Mouse (Mus musculus) heart, embryonic 11.5 days (tissue): ENCODE measurements around the gene Gnl3. TPM values are rescaled to one million over a fixed set of nuclear protein-coding genes. Genes with fewer than 3 reads are reported as not detected.

ENCODE experiments used
- ATAC-seq: fragments of 200-750 bp; cut with Nextera tagmentation; replicated peaks from 2 replicates; pipeline ENCODE4 v1.8.0; 2017; ENCODE audit warnings: moderate library complexity; ENCODE audit not compliant: insufficient number of reproducible peaks, low FRiP score, low TSS enrichment
- H3K27ac ChIP-seq: fragments of 300-500 bp; sonication (generic); 2 replicates; pipeline ENCODE4 v1.5.1; 2014; ENCODE audit warnings: mild to moderate bottlenecking, low read depth, low read length
- H3K27me3 ChIP-seq: fragments of 300-500 bp; sonication (generic); 2 replicates; pipeline ENCODE4 v1.6.1; 2014; ENCODE audit warnings: mild to moderate bottlenecking, low read length, mixed read lengths; ENCODE audit not compliant: control insufficient read depth, insufficient read depth
- H3K36me3 ChIP-seq: fragments of 300-500 bp; sonication (generic); 2 replicates; pipeline ENCODE4 v1.6.1; 2014; ENCODE audit warnings: mild to moderate bottlenecking, low read length, moderate library complexity, mixed read lengths; ENCODE audit not compliant: control insufficient read depth, insufficient read depth
- H3K4me1 ChIP-seq: fragments of 300-500 bp; sonication (generic); 2 replicates; pipeline ENCODE4 v1.6.1; 2014; ENCODE audit warnings: low read length; ENCODE audit not compliant: control insufficient read depth, insufficient read depth
- H3K4me2 ChIP-seq: fragments of 300-500 bp; sonication (generic); 2 replicates; pipeline ENCODE4 v1.6.1; 2014; ENCODE audit warnings: mild to moderate bottlenecking, moderate library complexity
- H3K4me3 ChIP-seq: fragments of 300-500 bp; sonication (generic); 2 replicates; pipeline ENCODE4 v1.5.1; 2014; ENCODE audit warnings: low read depth, low read length
- H3K9ac ChIP-seq: fragments of 300-500 bp; sonication (generic); 2 replicates; pipeline ENCODE4 v1.6.1; 2014; ENCODE audit warnings: mild to moderate bottlenecking, low read depth, low read length, moderate library complexity
- H3K9me3 ChIP-seq: fragments of 300-500 bp; sonication (generic); replicated peaks from 2 replicates; pipeline ENCODE4 v1.6.1; 2016; ENCODE audit warnings: low read length; ENCODE audit not compliant: control insufficient read depth
- WGBS: fragments of 180-500 bp; shearing (Covaris S2); extraction: QIAGEN DNeasy Blood & Tissue Kit; methylation state at CpG from one replicate; pipeline ENCODE4 v1.1.7; 2014; ENCODE audit not compliant: insufficient replicate concordance; 5-methylcytosine and 5-hydroxymethylcytosine counted together
- polyA plus RNA-seq: library from polyadenylated mRNA; unstranded; fragments of >200 nt; fragmentation: Nextera tagmentation; extraction: Ambion mirVana; gene quantifications from 2 replicates; pipeline ENCODE4 v1.2.1, GENCODE M21; 2014

The Gnl3 gene
- polyA plus RNA-seq: 76.2 and 88.7 TPM in 2 replicates

DNA sequence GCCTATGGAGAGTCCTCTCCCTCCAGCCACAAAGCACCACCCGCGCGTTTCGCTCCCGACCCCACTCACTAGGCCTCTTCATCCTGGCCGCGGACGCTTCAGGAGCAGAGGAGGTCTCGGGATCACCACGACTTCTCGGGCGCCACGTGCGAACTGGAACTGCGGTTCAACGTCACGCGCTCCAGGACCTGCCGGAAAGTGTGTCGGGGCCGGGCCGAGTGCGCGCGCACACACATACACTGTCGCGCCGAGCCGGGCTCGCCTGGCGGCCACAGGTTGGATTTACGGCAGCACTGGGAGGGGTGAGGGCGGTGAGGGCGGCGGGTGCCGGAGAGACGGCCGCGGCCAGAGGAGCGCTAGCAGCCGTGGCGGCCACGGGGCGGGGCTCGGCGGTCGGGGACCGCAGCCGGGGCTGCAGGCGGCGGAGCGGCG is at the start of gene Gnl3, which contains the start of gene Pbrm1:
TSS of gene Gnl3 (minus strand) at position 293 of the 432 bp plus-strand sequence.
TSS of gene Pbrm1 (plus strand) at position 279 of the 432 bp plus-strand sequence.
- Histone ChIP-seq H3K4me2 (peak within 1 kb of the TSS; percentile 78), H3K4me1 (peaks cover 13% of the 10 kb centered on the region; the same call in 1 of the 2 replicates), H3K36me3 (peaks cover 27% of the 10 kb centered on the region), H3K9me3 (no peaks in the 10 kb centered on the region), H3K4me3 (peak within 1 kb of the TSS; percentile 89), H3K27me3 (no peaks in the 10 kb centered on the region), H3K9ac (peak within 1 kb of the TSS; percentile 96), H3K27ac (peak within 1 kb of the TSS; percentile 98)
- under 1% methylated on average over 52 of the region's 53 CpGs for WGBS
- ATAC-seq: peak; percentile 94

DNA sequence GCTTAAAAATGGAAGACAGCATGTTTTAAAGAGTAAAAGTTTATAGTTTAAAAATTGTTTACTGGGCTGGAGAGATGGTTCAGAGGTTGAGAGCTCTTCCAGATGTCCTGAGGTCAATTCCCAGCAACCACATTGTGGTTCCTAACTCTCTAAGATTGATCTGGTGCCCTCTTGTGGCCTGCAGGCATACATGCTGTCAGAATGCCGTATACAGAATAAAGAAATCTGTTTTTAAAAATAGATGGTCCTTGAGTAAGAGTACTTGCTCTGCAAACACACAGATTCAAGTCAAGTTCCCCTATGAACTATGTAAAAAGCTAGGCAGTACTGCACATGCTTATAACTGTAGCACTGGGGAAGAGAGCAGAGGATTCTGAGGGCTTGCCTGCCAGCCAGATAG is 43.3 kb upstream of the Gnl3 start:
- no peaks in the 10 kb centered on the region for H3K9me3 ChIP-seq
- H3K27me3 ChIP-seq: no peaks in the 10 kb centered on the region
- no peak overlapping the region for H3K9ac ChIP-seq
- H3K4me2 ChIP-seq: no peak overlapping the region
- H3K36me3 ChIP-seq: peaks cover 22% of the 10 kb centered on the region
- no peak overlapping the region for H3K4me3 ChIP-seq
- no peaks in the 10 kb centered on the region for H3K4me1 ChIP-seq
- WGBS: 91% methylated on average over 1 of the region's 1 CpGs
- H3K27ac ChIP-seq: no peak overlapping the region
- ATAC-seq: no peak

DNA sequence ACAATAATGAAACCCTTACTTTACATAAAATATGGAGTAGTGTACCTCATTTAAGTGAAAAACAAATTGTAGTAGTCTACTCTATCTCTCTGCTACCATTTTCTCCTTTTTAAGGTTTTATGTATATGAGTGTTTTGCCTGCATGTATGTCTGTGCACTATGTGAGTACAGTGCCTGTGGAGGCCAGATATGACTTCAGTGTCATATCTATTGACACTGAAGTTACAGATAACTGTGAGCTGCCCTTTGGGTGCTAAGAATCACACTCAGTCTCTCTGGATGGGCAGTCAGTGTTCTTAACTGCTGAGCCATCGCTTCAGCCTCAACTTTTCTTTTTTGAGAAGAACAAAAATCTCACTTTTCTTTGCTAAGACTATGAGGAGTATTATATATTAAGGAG is 26.9 kb upstream of the Gnl3 start:
- Histone ChIP-seq H3K4me1 (no peaks in the 10 kb centered on the region), H3K9ac (no peak overlapping the region), H3K4me3 (no peak overlapping the region), H3K4me2 (no peak overlapping the region), H3K27me3 (no peaks in the 10 kb centered on the region), H3K27ac (no peak overlapping the region), H3K9me3 (no peaks in the 10 kb centered on the region), H3K36me3 (peaks cover 35% of the 10 kb centered on the region)
- peak; percentile 88 for ATAC-seq
- 83% methylated on average over 1 of the region's 1 CpGs for WGBS

DNA sequence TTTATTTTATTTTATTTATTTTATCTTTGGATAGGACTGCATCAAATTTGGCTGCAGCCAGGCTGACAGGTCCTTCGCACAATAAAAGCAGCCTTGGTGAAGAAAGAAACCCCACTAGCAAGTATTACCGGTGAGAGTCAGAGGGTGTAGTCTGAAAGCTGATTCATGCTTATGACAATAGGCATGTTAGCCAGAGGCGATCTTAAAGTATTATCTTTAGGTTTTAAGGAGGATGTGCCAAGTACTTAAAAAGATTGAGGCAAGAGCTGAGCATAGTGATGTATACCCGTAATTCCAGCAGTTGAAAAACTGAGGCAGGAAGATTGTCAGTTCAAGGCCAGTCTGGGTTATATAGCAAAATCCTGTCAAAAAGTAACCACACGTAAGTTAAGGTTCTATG is 26.3 kb upstream of the Gnl3 start:
- ATAC-seq: no peak
- H3K27me3 ChIP-seq: no peaks in the 10 kb centered on the region
- H3K4me2 ChIP-seq: no peak overlapping the region
- H3K9ac ChIP-seq: no peak overlapping the region
- H3K4me1 ChIP-seq: no peaks in the 10 kb centered on the region
- H3K4me3 ChIP-seq: no peak overlapping the region
- WGBS: 83% methylated on average over 5 of the region's 5 CpGs
- H3K36me3 ChIP-seq: peaks cover 30% of the 10 kb centered on the region
- H3K9me3 ChIP-seq: no peaks in the 10 kb centered on the region
- H3K27ac ChIP-seq: peak overlapping the region; percentile 18; the same call in 1 of the 2 replicates

DNA sequence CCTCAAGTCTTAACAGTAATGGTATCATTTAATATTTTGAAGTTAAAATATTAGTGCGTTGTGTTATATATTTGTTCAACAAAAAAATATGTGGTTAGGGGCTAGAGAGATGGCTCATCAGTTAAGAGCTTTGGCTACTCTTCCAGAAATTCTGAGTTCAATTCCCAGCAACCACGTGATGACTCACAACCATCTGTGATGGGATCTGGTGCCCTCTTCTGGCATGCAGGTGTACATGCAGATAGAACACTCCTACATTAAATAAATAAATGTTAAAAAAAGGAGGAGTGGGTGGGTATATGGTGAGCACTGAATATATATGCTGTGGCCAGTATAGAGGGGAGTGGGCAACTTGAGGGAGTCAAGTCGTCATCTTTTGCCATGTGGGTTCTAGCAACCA is 6.8 kb upstream of the Gnl3 start:
- no peak overlapping the region for H3K4me3 ChIP-seq
- H3K9ac ChIP-seq: no peak overlapping the region
- no peak overlapping the region for H3K27ac ChIP-seq
- ATAC-seq: no peak
- H3K9me3 ChIP-seq: no peaks in the 10 kb centered on the region
- H3K27me3 ChIP-seq: no peaks in the 10 kb centered on the region
- WGBS: 76% methylated on average over 3 of the region's 3 CpGs
- H3K4me2 ChIP-seq: no peak overlapping the region
- peaks cover 37% of the 10 kb centered on the region for H3K36me3 ChIP-seq
- H3K4me1 ChIP-seq: no peaks in the 10 kb centered on the region

DNA sequence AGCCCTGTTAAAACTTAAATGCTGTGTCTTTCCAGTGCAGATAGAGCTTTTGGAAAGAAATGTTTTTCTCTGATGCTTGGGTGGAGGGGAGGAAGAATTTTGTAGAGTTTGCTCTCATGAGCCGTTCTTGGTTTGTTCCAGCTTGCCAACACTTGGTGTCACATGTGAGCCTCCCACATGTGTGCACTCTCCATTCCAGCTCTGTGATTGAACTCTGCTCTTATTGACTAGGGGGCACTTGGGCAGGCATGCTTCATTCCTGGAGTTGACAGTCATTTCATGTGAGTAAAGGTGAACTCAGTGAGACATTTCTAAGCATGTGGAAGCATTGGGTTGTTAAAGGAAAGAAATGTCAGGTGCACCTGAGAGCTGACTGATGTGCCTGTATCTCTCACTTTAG is 3.6 kb upstream of the Gnl3 start:
- H3K36me3 ChIP-seq: peaks cover 28% of the 10 kb centered on the region
- WGBS: 61% methylated on average over 1 of the region's 1 CpGs

DNA sequence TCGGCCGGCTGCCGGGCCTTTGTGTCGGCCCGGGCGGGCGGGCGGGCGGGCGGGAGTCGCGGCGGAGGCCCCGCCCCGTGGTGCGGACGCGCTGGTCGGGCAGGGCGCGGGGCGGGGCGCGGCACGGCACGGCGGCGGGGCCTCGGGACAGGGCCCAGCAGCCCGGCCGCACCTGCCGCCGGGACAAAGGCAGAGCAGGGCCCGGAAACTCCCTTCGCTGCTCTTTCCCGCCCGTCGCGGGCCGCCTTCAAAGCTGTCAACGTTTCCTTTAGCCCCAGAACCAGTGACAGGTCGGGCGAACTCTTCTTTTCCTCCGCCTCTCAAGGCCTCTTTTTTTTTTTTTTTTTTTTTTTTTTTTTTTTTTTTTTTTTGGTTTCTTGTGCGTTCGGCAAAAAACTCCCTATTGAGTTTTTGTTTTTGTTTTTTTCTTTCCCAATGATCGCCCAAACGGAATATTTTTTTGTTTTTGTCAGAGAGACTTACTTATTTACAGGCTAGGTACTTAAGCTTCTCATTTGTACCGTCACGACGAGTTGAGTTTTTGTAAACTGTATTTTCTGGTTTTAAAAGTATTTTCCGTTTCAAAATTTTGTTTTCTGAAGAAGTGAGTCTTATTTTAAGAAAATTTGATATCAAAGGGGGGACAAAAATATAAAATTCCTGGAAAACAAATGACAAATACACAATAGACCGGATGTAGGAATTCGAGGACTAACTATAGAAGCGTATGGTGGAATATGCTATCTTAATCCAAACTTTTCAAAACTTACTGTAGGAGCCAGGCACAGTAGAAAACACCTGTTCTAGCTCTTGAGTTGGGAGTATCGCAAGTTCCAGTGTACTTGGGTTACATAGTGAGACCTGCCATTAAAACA is 616 bp upstream of the Gnl3 start:
- Histone ChIP-seq H3K4me1 (peaks cover 13% of the 10 kb centered on the region; the same call in 1 of the 2 replicates), H3K9me3 (no peaks in the 10 kb centered on the region), H3K9ac (peak overlapping the region; percentile 96), H3K4me2 (peak overlapping the region; percentile 78), H3K27ac (peak overlapping the region; percentile 98), H3K36me3 (peaks cover 20% of the 10 kb centered on the region), H3K4me3 (peak overlapping the region; percentile 89), H3K27me3 (no peaks in the 10 kb centered on the region)
- WGBS: 4% methylated on average over 54 of the region's 56 CpGs
- peak; percentile 90 for ATAC-seq

More for the DNA sequence above, 3.6 kb upstream of the Gnl3 start:
- H3K4me3 ChIP-seq: no peak overlapping the region
- H3K4me2 ChIP-seq: no peak overlapping the region
- peaks cover 7% of the 10 kb centered on the region; the same call in 1 of the 2 replicates for H3K4me1 ChIP-seq
- ATAC-seq: no peak
- no peaks in the 10 kb centered on the region for H3K9me3 ChIP-seq
- H3K9ac ChIP-seq: no peak overlapping the region
- H3K27me3 ChIP-seq: no peaks in the 10 kb centered on the region
- H3K27ac ChIP-seq: no peak overlapping the region

DNA sequence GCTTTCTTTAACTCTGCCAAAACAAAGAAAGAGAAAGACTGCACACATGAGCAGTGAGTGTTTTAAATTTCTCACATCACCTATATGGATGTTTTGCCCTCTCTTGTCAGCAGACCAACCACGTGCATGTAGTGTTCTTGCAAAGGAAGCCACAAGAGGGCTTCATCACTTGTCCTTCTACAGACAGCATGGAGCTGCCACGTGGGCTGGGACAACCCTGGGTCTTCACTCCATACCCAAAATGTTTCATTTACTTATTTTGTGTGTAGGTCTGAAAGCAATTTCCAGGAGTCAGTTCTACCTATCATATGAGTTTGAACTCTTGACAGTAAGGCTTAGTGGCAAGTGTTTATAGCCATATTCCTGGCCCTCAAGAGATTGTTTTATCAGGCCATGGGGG is 1.1 kb downstream of the Gnl3 start:
- H3K36me3 ChIP-seq: peaks cover 37% of the 10 kb centered on the region
- whole genome bisulfite sequencing: 0% methylated on average over 2 of the region's 2 CpGs
- H3K4me3 ChIP-seq: peak overlapping the region; percentile 89
- H3K9me3 ChIP-seq: no peaks in the 10 kb centered on the region
- H3K27ac ChIP-seq: peak overlapping the region; percentile 98; the same call in 1 of the 2 replicates
- H3K27me3 ChIP-seq: no peaks in the 10 kb centered on the region
- H3K4me2 ChIP-seq: peak overlapping the region; percentile 78
- H3K4me1 ChIP-seq: peaks cover 13% of the 10 kb centered on the region; the same call in 1 of the 2 replicates
- H3K9ac ChIP-seq: peak overlapping the region; percentile 96
- ATAC-seq: no peak
